Mouse (Mus musculus): Measurements from ENCODE around the gene Dhrs4. TPM values are rescaled to one million over a fixed set of nuclear protein-coding genes. Genes with fewer than 3 reads are reported as not detected.
A peak's percentile ranks its signal among the peaks of the same experiment; 100 is the strongest.

The Dhrs4 gene
- 165 and 167 TPM in 2 replicates for polyA plus RNA-seq (2015; fragmentation: Nextera tagmentation; extraction: Ambion mirVana)

DNA sequence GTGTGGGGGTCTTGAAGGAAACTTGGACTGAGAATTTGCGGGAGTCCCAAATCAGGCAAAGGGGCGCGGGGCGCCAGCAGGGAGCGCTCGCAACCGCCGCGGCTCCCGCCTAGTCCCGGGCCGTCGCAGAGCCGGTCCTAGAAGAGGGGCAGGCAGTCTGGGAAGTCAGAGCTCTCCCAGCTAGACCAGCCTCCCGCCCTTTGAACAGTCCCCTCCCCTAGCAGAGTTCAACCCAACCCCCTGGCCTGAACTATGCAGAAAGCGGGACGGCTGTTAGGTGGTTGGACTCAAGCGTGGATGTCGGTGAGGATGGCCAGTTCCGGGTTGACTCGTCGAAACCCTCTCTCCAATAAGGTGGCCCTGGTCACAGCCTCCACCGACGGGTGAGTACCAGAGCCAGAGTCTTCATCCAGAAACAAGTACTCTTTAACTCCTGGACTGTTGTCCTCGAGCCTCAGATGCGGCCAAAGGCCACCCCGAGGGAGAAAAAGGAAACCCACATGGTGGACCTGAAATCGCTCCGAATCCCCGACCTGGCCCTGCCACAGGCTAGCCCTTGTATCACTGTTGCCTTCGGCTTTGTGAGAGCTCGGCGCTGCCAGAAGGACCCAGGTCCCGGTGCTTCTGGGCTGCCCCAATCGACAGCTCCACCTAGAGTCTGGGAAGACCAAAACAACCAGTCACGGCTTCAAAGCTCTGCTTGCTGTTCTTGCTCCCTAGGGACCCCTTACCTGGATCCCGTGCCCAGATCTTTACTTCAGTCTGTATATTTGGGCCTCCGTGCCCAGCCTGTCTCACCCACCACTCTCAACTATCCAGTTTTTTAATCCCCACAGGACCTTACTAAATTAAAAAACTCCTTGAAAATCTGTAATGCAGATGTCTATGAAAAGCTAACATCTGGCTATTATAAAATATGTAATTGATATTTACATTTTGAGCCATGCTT, at the start of gene Dhrs4:
Gene Dhrs4, plus strand, starts transcription at position 108 of the 949 bp plus-strand sequence.
- peak; percentile 98 for ATAC-seq
- H3K4me1 ChIP-seq (ENCODE audit: control insufficient read depth, insufficient read depth, low read length): peaks cover 13% of the 10 kb centered on the region
- whole genome bisulfite sequencing: under 1% methylated on average over 38 of the region's 38 CpGs
- no peaks in the 10 kb centered on the region for H3K27me3 ChIP-seq (replicated peaks; ENCODE audit: control insufficient read depth, insufficient read depth, low read length)
- H3K9me3 ChIP-seq (ENCODE audit: control insufficient read depth, low read length): no peaks in the 10 kb centered on the region
- H3K4me2 ChIP-seq (ENCODE audit: low read depth, low read length): peak within 1 kb of the TSS; percentile 80
- peak within 1 kb of the TSS; percentile 91 for H3K27ac ChIP-seq (ENCODE audit: low read length)
- H3K4me3 ChIP-seq (ENCODE audit: low read length): peak within 1 kb of the TSS; percentile 69
- H3K9ac ChIP-seq (ENCODE audit: low read depth, low read length): peak within 1 kb of the TSS; percentile 86
- H3K36me3 ChIP-seq (ENCODE audit: control insufficient read depth, insufficient read depth, low read length): 0 out of 2 replicates have a peak, but pooled peaks cover under 1% of the 10 kb centered on the region

DNA sequence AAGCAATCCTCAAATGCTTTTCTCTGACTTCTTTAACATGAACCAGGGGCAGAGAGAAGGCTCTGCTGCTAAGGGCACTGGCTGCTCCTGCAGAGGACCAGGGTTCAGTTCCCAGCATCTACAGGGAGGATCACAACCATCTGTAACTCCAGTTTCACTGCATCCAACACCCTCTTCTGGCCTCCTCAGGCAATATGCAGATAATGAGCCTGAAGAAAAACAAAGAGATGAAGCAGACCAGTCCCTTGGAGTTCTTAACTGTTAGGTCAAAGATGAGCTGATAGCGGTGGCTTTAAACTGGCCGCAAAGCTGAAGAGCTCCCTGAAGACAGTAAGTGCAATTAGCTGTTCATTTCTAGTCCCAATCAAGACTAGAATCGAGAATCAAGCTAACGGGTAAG, 48.3 kb upstream of the Dhrs4 start:
- Histone ChIP-seq H3K36me3 (ENCODE audit: control insufficient read depth, insufficient read depth, low read length) (no peaks in the 10 kb centered on the region), H3K27me3 (replicated peaks; ENCODE audit: control insufficient read depth, insufficient read depth, low read length) (no peaks in the 10 kb centered on the region), H3K4me2 (ENCODE audit: low read depth, low read length) (no peak overlapping the region), H3K9me3 (ENCODE audit: control insufficient read depth, low read length) (no peaks in the 10 kb centered on the region), H3K9ac (ENCODE audit: low read depth, low read length) (no peak overlapping the region), H3K4me1 (ENCODE audit: control insufficient read depth, insufficient read depth, low read length) (no peaks in the 10 kb centered on the region), H3K27ac (ENCODE audit: low read length) (no peak overlapping the region), H3K4me3 (ENCODE audit: low read length) (no peak overlapping the region)
- WGBS: 69% methylated on average over 4 of the region's 4 CpGs
- no peak for ATAC-seq

DNA sequence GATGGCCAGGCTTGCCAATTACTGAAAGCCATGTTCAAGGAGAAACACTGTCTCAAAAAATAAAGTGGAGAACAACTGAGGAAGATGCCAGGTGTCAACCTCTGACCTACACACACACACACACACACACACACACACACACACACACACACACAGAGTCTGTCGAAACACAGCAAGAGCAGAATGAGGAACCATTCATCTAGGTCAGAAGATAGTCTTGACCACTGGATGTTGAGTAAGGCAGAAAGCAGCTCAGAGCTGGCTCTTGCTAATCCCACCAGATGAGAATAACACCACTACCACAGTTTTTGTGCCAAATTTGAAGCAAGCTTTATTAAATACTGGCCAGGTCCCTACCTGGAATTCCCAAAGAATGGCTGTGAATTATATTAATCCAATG, 45.5 kb upstream of the Dhrs4 start:
- 68% methylated on average over 1 of the region's 1 CpGs for WGBS

DNA sequence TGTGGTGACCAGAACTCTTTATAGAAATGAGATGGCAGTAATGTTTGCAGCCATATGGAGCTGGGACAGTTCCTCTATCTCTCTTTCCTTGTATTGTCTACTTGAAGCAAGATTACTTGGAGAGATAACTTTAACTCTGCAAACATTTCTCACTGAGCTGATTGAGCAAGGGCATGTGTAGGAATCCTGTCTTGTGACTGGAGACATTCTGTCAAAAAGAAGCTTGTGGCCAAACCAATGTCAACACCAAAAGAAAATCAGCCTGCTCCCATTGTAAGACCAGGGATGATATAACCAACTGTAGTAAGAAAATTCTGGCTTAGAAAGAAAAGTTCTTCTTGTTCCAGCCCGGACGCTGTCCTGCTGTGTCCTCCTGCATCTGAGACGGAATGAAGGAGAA, 43.7 kb upstream of the Dhrs4 start:
- Histone ChIP-seq H3K4me3 (ENCODE audit: low read length) (no peak overlapping the region), H3K27ac (ENCODE audit: low read length) (no peak overlapping the region), H3K4me2 (ENCODE audit: low read depth, low read length) (no peak overlapping the region), H3K36me3 (ENCODE audit: control insufficient read depth, insufficient read depth, low read length) (no peaks in the 10 kb centered on the region), H3K4me1 (ENCODE audit: control insufficient read depth, insufficient read depth, low read length) (no peaks in the 10 kb centered on the region), H3K9me3 (ENCODE audit: control insufficient read depth, low read length) (no peaks in the 10 kb centered on the region), H3K27me3 (replicated peaks; ENCODE audit: control insufficient read depth, insufficient read depth, low read length) (no peaks in the 10 kb centered on the region), H3K9ac (ENCODE audit: low read depth, low read length) (no peak overlapping the region)
- ATAC-seq: no peak
- WGBS: 88% methylated on average over 3 of the region's 3 CpGs

More for the DNA sequence above, 45.5 kb upstream of the Dhrs4 start:
- H3K9me3 ChIP-seq (ENCODE audit: control insufficient read depth, low read length): no peaks in the 10 kb centered on the region
- H3K4me3 ChIP-seq (ENCODE audit: low read length): no peak overlapping the region
- ATAC-seq: no peak
- no peak overlapping the region for H3K9ac ChIP-seq (ENCODE audit: low read depth, low read length)
- no peaks in the 10 kb centered on the region for H3K27me3 ChIP-seq (replicated peaks; ENCODE audit: control insufficient read depth, insufficient read depth, low read length)
- no peaks in the 10 kb centered on the region for H3K36me3 ChIP-seq (ENCODE audit: control insufficient read depth, insufficient read depth, low read length)
- H3K4me1 ChIP-seq (ENCODE audit: control insufficient read depth, insufficient read depth, low read length): no peaks in the 10 kb centered on the region
- H3K27ac ChIP-seq (ENCODE audit: low read length): no peak overlapping the region
- no peak overlapping the region for H3K4me2 ChIP-seq (ENCODE audit: low read depth, low read length)

DNA sequence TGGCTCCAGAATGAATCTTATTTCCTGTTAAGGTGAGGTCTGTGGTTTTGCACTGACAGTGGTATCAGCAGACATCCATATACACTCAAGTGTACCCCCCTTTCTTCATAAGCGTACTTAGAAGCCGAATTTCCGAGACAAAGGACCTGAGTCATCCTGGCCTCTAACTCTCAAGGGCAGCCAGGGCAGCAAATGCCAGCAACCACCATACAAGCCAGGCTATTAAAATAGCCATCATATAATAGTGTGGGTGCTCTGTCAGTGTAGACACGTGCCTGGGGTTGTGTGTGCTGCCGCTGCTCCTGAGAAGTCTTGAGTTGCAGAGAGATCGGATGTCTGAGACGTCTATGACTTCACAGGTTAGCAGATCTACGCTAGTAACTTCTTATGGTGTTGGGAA, 41.4 kb upstream of the Dhrs4 start:
- H3K4me3 ChIP-seq (ENCODE audit: low read length): no peak overlapping the region
- H3K36me3 ChIP-seq (ENCODE audit: control insufficient read depth, insufficient read depth, low read length): no peaks in the 10 kb centered on the region
- H3K9ac ChIP-seq (ENCODE audit: low read depth, low read length): no peak overlapping the region
- H3K9me3 ChIP-seq (ENCODE audit: control insufficient read depth, low read length): no peaks in the 10 kb centered on the region
- no peaks in the 10 kb centered on the region for H3K27me3 ChIP-seq (replicated peaks; ENCODE audit: control insufficient read depth, insufficient read depth, low read length)
- H3K27ac ChIP-seq (ENCODE audit: low read length): no peak overlapping the region
- 91% methylated on average over 8 of the region's 8 CpGs for WGBS
- H3K4me2 ChIP-seq (ENCODE audit: low read depth, low read length): no peak overlapping the region
- no peak for ATAC-seq
- H3K4me1 ChIP-seq (ENCODE audit: control insufficient read depth, insufficient read depth, low read length): no peaks in the 10 kb centered on the region

DNA sequence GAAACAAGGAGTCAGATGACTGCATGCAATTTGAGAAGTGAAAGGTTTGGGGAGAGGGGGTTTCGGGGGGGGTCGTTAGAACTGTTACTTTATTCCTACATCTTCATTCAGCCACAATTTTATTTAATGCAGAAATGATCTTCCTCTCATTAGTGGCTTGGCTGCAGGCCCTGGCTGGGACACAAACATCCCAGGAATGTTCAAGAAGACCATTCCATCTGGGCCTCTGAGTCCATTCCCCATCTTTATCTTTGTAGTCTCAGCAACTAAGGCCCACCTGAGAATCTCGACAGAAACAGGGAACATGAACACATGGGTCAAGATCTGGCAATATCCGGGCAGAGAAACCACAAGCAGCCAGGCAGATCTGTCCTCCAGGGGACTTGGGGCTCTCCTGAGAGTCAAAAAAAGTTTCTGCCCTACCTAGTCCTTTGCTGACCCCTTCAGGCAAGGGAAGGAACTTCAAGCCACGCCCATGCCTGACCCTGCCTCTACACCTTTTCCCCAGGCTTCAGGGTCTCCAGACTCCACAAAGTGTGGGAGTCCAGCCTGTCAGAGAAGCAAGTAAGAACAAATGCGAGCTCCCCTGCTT, 40.3 kb upstream of the Dhrs4 start:
- ATAC-seq: no peak
- Histone ChIP-seq H3K27ac (ENCODE audit: low read length) (no peak overlapping the region), H3K9ac (ENCODE audit: low read depth, low read length) (no peak overlapping the region), H3K27me3 (replicated peaks; ENCODE audit: control insufficient read depth, insufficient read depth, low read length) (no peaks in the 10 kb centered on the region), H3K4me3 (ENCODE audit: low read length) (no peak overlapping the region), H3K36me3 (ENCODE audit: control insufficient read depth, insufficient read depth, low read length) (no peaks in the 10 kb centered on the region), H3K4me2 (ENCODE audit: low read depth, low read length) (no peak overlapping the region), H3K9me3 (ENCODE audit: control insufficient read depth, low read length) (no peaks in the 10 kb centered on the region), H3K4me1 (ENCODE audit: control insufficient read depth, insufficient read depth, low read length) (no peaks in the 10 kb centered on the region)
- WGBS: 37% methylated on average over 6 of the region's 6 CpGs

DNA sequence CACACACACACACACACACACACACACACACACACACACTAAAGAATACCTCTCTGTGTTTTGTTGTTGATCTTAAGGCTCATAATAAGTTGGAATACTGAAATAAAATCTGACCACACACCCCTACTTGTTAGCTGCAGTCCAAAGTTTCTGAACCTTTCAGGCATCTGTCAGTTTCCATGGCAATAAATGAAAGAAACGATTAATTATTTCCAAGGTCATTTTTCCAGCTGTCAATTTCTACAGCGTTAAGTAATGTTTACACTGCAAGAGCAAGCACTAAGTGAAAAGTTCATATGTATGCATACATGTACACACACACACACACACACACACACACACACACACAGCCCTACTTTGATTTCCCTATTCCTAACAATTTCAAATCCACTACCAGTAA, 20.9 kb upstream of the Dhrs4 start:
- peaks cover 3% of the 10 kb centered on the region; the same call in 1 of the 2 replicates for H3K4me1 ChIP-seq (ENCODE audit: control insufficient read depth, insufficient read depth, low read length)
- H3K9me3 ChIP-seq (ENCODE audit: control insufficient read depth, low read length): no peaks in the 10 kb centered on the region; the same call in 1 of the 2 replicates
- H3K27ac ChIP-seq (ENCODE audit: low read length): no peak overlapping the region
- H3K4me2 ChIP-seq (ENCODE audit: low read depth, low read length): no peak overlapping the region
- no peak for ATAC-seq
- H3K36me3 ChIP-seq (ENCODE audit: control insufficient read depth, insufficient read depth, low read length): no peaks in the 10 kb centered on the region
- WGBS: 51% methylated on average over 2 of the region's 2 CpGs
- no peak overlapping the region for H3K9ac ChIP-seq (ENCODE audit: low read depth, low read length)
- H3K4me3 ChIP-seq (ENCODE audit: low read length): no peak overlapping the region
- no peaks in the 10 kb centered on the region for H3K27me3 ChIP-seq (replicated peaks; ENCODE audit: control insufficient read depth, insufficient read depth, low read length)

DNA sequence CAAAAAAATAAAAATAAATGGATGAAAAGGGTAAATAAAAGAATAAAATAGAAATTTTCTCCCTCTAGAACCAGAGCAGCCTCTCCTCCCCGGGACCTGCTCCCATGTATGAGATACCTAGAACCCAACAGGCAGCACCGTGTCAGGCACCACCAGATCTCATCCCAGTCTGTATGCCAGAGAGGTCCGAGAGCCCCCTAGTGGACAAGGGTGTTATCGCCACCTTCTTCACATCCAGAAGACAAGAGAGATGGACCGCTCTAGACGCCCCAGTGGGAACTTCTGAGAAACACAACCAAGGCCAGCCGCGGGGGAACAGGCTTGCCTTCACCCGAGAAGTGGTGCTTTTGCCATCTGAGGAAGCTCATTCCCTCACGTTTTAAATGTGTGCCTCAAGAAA, 20.3 kb upstream of the Dhrs4 start:
- Histone ChIP-seq H3K36me3 (ENCODE audit: control insufficient read depth, insufficient read depth, low read length) (no peaks in the 10 kb centered on the region), H3K4me3 (ENCODE audit: low read length) (no peak overlapping the region), H3K9me3 (ENCODE audit: control insufficient read depth, low read length) (no peaks in the 10 kb centered on the region; the same call in 1 of the 2 replicates), H3K4me1 (ENCODE audit: control insufficient read depth, insufficient read depth, low read length) (peaks cover 3% of the 10 kb centered on the region; the same call in 1 of the 2 replicates), H3K27me3 (replicated peaks; ENCODE audit: control insufficient read depth, insufficient read depth, low read length) (no peaks in the 10 kb centered on the region), H3K4me2 (ENCODE audit: low read depth, low read length) (no peak overlapping the region), H3K27ac (ENCODE audit: low read length) (no peak overlapping the region), H3K9ac (ENCODE audit: low read depth, low read length) (no peak overlapping the region)
- ATAC-seq: no peak; the same call in 1 of the 2 replicates
- WGBS: 21% methylated on average over 10 of the region's 10 CpGs

DNA sequence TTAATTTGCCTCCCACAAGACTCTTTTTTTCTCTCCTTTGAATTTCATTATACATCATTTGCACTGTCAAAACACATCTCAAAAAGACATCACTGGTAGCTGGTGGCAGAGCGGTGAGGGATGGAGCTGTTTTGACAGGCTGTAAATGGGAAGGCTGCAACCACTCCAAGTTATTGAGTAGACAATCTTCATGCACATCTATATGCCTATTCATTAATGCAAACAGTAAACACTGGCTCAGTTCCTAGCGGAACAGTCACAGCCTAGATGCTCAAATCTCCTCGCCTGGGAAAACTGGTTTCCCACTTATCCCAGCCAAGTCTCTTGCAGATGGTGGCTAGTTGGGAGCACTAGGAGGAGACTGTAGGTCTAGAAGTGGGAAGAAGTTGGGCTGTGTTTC, 19.8 kb upstream of the Dhrs4 start:
- H3K27ac ChIP-seq (ENCODE audit: low read length): no peak overlapping the region
- H3K4me2 ChIP-seq (ENCODE audit: low read depth, low read length): no peak overlapping the region
- H3K4me3 ChIP-seq (ENCODE audit: low read length): no peak overlapping the region
- H3K4me1 ChIP-seq (ENCODE audit: control insufficient read depth, insufficient read depth, low read length): peaks cover 3% of the 10 kb centered on the region; the same call in 1 of the 2 replicates
- 73% methylated on average over 3 of the region's 3 CpGs for WGBS
- no peaks in the 10 kb centered on the region for H3K36me3 ChIP-seq (ENCODE audit: control insufficient read depth, insufficient read depth, low read length)
- H3K9ac ChIP-seq (ENCODE audit: low read depth, low read length): no peak overlapping the region
- no peak for ATAC-seq
- no peaks in the 10 kb centered on the region for H3K27me3 ChIP-seq (replicated peaks; ENCODE audit: control insufficient read depth, insufficient read depth, low read length)
- no peaks in the 10 kb centered on the region; the same call in 1 of the 2 replicates for H3K9me3 ChIP-seq (ENCODE audit: control insufficient read depth, low read length)

Data from intestine, embryonic 16.5 days (tissue).